Mouse (Mus musculus) lung, adult 2 months (tissue): ENCODE results near the gene Gm6367. TPM values are rescaled to one million over a fixed set of nuclear protein-coding genes. Genes with fewer than 3 reads are reported as not detected.
"Not testable (repeated sequence)": the region's sequence is repeated elsewhere in the genome, so short reads cannot be mapped to it uniquely, and the experiment has no call there.

Experiments used
- DNase-seq: peaks from one replicate; pipeline ENCODE4 v3.0.0; 2022
- H3K4me1 ChIP-seq: fragments of 200-500 bp; 2 replicates; pipeline ENCODE4 v1.6.1; 2011; ENCODE audit warnings: low read length; ENCODE audit not compliant: control insufficient read depth, insufficient read depth
- H3K4me3 ChIP-seq: fragments of 200-500 bp; replicated peaks from 2 replicates; pipeline ENCODE3; 2011; ENCODE audit warnings: low read depth, mild to moderate bottlenecking, control low read depth, low read length; ENCODE audit errors: extremely low read depth
- WGBS: fragments of 180-500 bp; shearing (Covaris S2); methylation state at CpG from one replicate; pipeline ENCODE4 v1.1.7; 2018; 5-methylcytosine and 5-hydroxymethylcytosine counted together
- polyA plus RNA-seq: library from polyadenylated mRNA; depleted of rRNA; stranded (reverse); fragments of >200 nt; gene quantifications from 2 replicates; pipeline ENCODE4 v1.2.3, GENCODE M21; 2012; rRNA removed

Gene Gm6367
- polyA plus RNA-seq, result not detected in 2 replicates

DNA sequence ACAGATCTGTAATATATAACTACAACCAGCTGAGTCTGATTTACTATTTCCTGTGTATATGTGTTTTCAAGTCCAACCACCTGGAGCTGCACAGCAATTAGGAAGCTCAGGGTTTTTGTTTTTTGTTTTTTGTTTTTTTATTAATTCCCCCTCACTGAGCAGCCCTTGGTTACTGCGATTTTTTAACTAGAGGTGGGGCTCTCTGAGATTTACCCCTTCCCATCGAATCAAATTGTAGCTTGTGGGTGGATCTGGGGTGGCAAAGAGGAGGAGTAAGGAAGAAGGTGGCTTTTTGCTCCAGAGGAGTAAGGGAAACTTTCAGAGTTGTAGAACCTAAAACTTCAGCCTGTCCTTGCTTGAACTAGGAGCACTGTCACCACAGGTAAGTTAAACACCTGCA, at the start of gene Gm6367:
Gene Gm6367, plus strand, starts transcription at position 301 of the 400 bp plus-strand sequence.
- no CpG with 5 or more reads among the region's 2 CpGs for WGBS
- not testable (repeated sequence) for H3K4me3 ChIP-seq, DNase-seq, H3K4me1 ChIP-seq

Other genes starting within 250 kb of the Gm6367 start
- not detected in 2 replicates for gene Gm3183, start 123.2 kb upstream of the Gm6367 start, polyA plus RNA-seq
- gene Gm7942, start 118.3 kb downstream of the Gm6367 start, polyA plus RNA-seq, result not detected in 2 replicates
- gene Gm16513, start 194.0 kb downstream of the Gm6367 start, polyA plus RNA-seq, result not detected in 2 replicates